Mouse (Mus musculus) embryonic fibroblast, embryonic 13.5 days (primary cell): ENCODE results near the gene Esrra. TPM values are rescaled to one million over a fixed set of nuclear protein-coding genes. Genes with fewer than 3 reads are reported as not detected.
A peak's percentile ranks its signal among the peaks of the same experiment; 100 is the strongest.
"Not testable (repeated sequence)": the region's sequence is repeated elsewhere in the genome, so short reads cannot be mapped to it uniquely, and the experiment has no call there.

Experiments
- H3K27ac ChIP-seq: 2 replicates; pipeline ENCODE4 v1.5.1; 2012; ENCODE audit warnings: low read length, control low read depth, inconsistent platforms; ENCODE audit not compliant: insufficient read depth
- H3K4me1 ChIP-seq: 2 replicates; pipeline ENCODE4 v1.6.1; 2011; ENCODE audit warnings: low read length; ENCODE audit not compliant: control insufficient read depth, insufficient read depth
- H3K4me3 ChIP-seq: 2 replicates; pipeline ENCODE4 v1.5.1; 2011; ENCODE audit warnings: mild to moderate bottlenecking, control low read depth, low read length; ENCODE audit not compliant: insufficient read depth
- CTCF ChIP-seq: IDR thresholded peaks from 2 replicates; pipeline ENCODE4 v1.5.1; 2011; ENCODE audit warnings: mild to moderate bottlenecking, control low read depth, low read length, moderate library complexity, borderline replicate concordance; ENCODE audit not compliant: insufficient read depth
- POLR2A ChIP-seq: IDR thresholded peaks from 2 replicates; pipeline ENCODE4 v1.6.1; 2011; ENCODE audit warnings: low read depth, mild to moderate bottlenecking, control low read depth, low read length, moderate library complexity
- polyA plus RNA-seq: library from polyadenylated mRNA; stranded (reverse); fragments of >200 nt; gene quantifications from 2 replicates; pipeline ENCODE4 v1.2.4, GENCODE M21; 2011; ENCODE audit warnings: low read depth; ENCODE audit not compliant: missing spikeins, insufficient read length

Gene Esrra
- polyA plus RNA-seq, 1 experiment = 18.6 TPM

DNA sequence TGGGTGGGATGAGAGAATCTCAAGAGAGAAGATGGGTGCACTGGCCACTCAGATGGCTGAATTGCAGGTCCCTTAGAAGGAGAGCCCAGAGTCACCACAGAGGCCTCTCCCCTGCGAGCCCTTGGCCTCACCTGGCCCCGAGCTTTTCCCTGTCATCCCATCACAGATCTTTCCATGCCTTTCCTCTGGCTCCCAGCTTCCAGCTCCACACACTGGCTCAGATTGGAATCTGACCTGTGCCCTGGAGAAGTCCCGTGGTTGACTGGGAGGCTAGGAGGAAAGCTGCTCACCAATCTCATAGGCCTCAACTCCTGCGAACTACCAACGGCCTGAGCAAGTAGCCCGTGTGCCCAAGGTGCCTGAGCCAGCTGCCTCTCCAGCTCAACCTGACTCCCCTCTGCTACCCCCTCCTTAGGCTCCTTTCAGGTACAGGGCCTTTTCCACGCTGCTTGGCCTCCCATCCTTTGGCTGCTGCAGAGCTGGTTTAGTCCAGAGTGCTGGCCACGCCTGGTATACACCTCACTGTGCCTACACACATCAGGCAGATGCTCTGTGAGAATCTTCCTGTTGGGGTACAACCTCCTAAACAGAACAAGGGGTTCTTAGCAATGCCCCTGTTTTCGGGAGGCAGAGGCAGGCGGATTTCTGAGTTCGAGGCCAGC is 16.0 kb downstream of the Esrra start:
- no peak for TF ChIP-seq CTCF
- no peak for TF ChIP-seq POLR2A
- no peaks in the 10 kb centered on the region for H3K4me1 ChIP-seq
- no peak overlapping the region for H3K27ac ChIP-seq
- H3K4me3 ChIP-seq = no peak overlapping the region

DNA sequence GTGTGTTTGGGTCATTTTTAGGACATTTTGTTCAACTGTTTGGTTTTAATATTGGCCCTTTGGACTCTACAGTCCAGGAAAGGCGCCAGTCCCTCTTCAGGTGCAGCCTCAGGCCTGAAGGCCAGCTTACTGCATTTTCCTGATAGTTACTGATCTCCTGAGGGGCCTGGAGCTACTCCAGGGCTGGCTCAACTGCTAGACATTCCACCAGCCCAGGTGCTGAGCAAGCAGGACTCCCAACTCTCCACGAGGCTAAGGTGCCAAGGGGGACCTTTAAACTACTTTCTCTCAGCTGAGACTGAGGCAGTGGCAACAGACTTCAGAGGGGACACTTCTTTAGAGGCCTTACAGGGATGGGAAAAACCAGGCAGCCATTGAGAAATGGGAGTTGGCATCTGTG is 16.8 kb downstream of the Esrra start:
- no peaks in the 10 kb centered on the region for H3K4me1 ChIP-seq
- H3K4me3 ChIP-seq = no peak overlapping the region
- no peak overlapping the region for H3K27ac ChIP-seq
- TF ChIP-seq POLR2A (no peak), CTCF (no peak)

DNA sequence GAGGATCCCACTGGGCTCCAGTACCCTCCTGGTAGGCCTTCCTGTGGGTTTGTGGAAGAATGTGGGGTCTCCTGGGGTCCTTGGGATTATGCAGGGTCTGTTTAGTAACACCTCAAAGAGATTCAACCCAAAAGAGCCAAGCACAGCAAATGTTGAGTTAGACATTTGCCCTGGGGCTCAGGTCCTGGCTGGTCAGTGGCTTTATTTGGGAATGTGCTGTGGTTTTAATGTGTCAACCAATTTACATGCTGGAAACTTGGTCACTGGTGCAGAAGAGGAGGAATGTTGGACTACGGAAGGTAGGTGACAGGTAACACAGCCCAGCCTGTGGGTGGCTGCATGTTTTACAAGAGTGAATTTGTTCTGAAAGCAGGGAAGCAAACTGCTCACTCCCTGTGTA is 18.6 kb downstream of the Esrra start:
- no peak for TF ChIP-seq CTCF
- TF ChIP-seq POLR2A = no peak
- H3K27ac ChIP-seq = no peak overlapping the region
- H3K4me1 ChIP-seq = no peaks in the 10 kb centered on the region
- no peak overlapping the region for H3K4me3 ChIP-seq

DNA sequence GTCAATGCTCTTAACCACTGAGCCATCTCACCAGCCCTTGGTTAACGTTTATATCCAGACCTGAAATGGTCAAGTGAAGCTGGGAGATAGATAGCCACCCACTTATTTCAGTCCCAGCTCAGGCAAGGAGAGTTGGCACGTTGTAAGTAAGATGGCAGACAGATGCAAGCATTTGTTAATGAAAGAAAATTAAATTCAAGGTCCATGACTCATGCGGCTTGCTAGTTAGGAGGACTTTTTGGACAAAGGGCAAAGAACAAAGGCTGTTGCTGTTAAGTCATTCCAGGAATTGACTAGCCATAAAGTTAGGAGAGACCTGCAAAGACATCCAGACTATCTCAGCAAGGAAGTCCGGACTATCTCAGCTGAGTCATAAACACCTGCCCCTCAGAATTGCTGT is 22.0 kb downstream of the Esrra start:
- no peak overlapping the region for H3K4me3 ChIP-seq
- H3K27ac ChIP-seq = no peak overlapping the region
- H3K4me1 ChIP-seq = no peaks in the 10 kb centered on the region
- no peak for TF ChIP-seq CTCF
- no peak for TF ChIP-seq POLR2A

DNA sequence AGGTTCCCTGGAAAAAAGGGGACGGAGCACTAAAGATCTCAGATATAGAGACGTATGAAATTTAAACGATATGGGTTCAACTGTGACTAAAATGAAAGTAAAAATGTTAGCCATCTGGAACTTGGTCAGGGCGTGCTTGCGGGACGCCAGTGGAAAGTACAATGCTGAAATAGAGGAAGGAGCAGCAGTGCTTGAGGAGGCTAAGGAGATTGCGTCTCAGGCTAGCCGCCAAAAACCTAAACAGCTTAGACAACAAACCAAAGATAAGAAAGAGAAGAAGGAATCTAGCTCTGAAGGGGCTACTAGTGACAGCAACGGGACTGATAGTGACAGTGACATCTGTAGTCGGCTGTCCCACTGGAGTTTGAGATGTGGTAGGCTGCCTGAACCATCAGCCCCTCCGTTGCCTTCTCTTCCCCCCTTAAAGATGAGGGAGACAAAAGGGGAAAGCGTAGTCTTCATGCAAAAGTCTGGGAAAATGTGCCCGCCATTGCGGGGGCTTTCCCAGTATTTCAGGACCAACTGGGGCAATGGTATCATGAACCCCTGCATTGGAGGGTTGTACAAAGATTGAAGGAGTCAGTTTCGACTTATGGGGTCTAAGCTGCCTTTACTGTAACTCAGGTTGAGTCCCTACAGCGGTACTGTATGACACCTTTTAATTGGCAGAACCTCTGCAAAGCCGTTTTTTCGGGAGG is 25.9 kb downstream of the Esrra start:
- not testable (repeated sequence) for H3K4me3 ChIP-seq, H3K27ac ChIP-seq, H3K4me1 ChIP-seq

DNA sequence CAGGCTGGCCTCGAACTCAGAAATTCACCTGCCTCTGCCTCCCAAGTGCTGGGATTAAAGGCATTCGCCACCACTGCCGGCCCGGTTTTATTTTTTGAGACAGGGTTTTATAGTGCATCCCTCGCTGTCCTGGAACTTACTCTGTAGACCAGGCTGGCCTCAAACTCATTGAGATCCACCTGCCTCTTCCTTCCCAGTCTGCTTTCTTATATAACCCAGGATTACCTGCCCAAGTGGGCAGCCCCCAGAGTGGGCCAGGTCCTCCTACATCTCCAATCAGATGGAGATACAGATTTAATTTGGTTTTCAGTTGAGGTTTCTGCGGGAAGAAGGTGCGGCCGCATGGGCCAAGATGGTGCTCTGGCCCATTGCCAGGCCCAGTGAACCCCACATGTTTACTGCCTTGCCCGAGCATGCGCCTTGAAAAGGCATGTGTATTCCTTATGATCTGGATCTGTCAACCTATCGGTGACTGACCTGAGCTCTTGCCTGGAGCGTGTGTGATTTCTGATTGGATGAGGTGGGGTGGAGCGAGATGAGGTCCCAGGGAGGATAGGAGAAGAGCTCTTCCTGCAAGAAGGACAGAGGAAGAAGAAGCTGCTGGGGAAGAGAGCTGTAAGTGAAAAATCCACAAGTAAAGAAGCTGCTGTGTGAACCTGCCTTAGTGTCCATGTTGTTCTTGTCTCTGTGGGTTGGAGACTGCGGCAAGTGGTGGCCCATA is 27.7 kb downstream of the Esrra start:
- H3K4me3 ChIP-seq = no peak overlapping the region
- no peak overlapping the region for H3K27ac ChIP-seq
- TF ChIP-seq CTCF = no peak
- TF ChIP-seq POLR2A = no peak
- H3K4me1 ChIP-seq = no peaks in the 10 kb centered on the region

DNA sequence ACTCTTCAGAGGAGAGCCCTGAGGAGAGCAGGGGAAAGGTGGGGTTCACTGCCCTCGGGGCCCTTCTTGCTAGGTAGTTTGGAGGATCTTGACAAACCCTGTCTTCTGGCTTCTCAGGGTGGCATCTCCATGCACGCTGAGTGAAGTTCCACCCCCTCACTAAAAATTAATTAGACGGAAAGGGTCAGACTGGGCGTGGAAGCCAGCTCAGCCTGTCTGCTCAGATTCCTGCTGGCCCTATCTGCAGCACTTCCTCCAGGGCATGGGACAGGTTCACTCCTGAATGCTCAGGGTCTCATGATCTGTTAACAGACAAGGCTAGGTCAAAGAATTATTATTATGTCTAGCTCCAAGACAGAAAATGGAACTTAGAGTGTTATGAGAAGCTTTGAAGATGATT is 29.1 kb downstream of the Esrra start:
- TF ChIP-seq CTCF (no peak), POLR2A (no peak)
- no peaks in the 10 kb centered on the region for H3K4me1 ChIP-seq

DNA sequence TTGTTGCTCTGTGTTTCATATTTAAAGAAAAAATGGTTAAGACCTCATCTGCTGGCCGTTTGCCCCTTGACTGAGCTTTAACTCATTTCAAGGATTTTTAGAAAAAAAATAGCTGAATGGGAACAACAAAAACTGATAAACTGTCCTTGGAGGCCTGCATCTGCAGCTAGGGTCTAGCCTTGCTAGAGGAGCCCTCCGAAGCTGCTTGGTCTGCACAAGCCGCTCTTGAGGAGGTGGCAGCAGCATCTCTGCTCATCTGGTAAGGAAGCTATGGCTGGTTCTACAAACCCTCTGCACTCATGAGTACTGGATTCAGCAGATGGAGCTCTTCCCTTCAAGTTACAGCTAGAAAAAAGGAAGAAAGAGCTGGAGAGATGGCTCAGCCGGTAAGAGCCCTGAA is 43.6 kb downstream of the Esrra start:
- H3K4me1 ChIP-seq = peaks cover 10% of the 10 kb centered on the region
- no peak overlapping the region for H3K27ac ChIP-seq
- H3K4me3 ChIP-seq = no peak overlapping the region
- no peak for TF ChIP-seq POLR2A
- TF ChIP-seq CTCF = no peak

More for the DNA sequence above, 29.1 kb downstream of the Esrra start:
- Histone ChIP-seq H3K4me3 (no peak overlapping the region), H3K27ac (no peak overlapping the region)

DNA sequence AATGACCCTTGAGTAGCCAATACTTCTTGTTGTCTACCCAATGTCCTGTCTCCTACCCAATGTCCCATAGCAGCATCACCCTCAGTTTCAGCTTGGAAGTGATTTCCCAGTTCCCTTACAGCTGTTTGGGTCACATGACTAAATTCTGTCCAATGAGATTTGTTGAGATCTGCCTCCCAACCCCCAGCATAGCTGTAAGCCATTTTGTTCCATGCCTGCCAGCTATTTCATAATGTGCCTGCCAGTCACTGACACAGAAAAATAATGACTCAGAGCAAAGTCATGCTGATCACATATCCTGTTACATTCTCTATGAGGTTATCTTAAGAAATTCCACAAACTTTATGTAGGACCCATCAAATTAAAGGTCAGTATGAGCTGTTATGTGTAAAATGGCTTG is 44.8 kb downstream of the Esrra start:
- H3K27ac ChIP-seq = peak overlapping the region; percentile 7; the same call in 1 of the 2 replicates
- TF ChIP-seq POLR2A (no peak), CTCF (no peak)
- H3K4me3 ChIP-seq = no peak overlapping the region
- H3K4me1 ChIP-seq = peaks cover 10% of the 10 kb centered on the region

DNA sequence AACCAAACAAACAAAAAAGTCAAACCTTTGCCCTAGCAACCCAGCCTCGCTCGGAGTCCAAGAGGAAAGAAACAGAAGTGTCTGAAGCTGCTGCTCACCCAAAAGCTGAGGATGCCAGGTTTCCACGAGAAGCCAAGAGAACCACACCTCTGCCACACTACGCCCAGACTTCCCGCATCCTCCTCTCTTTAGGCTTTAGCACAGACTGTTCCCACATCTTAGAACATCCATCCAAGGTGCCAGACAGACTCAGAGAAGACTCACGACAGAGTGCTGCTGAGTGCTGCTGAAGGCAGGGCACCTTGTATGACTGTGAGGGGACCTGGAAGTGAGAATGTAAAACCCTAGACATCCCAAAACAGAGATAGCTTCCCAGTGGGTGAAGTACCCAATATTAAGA is 45.8 kb downstream of the Esrra start:
- H3K4me1 ChIP-seq = peaks cover 10% of the 10 kb centered on the region
- no peak overlapping the region for H3K27ac ChIP-seq
- H3K4me3 ChIP-seq = no peak overlapping the region
- TF ChIP-seq POLR2A = no peak
- TF ChIP-seq CTCF = no peak
